Mouse (Mus musculus): Measurements from ENCODE around the gene Pde7b.

DNA sequence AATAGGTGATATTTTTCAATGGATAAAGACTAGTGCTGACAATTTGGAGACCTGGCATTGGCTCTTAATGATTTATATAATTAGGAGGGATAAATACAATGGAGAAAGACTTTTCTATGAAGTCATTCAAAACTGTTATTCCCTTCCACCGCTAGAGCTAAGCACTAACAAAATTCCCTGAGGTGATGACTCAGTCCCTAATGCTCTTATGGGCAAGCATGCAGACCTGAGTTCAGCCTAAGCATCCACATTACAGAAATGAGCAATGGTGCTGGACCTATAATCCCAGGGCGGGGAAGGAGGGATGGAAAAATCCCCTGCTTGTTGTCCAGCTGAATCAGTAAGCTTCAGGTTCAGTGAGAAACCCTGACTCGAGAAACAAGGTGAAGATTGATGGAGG, 260.2 kb downstream of the Pde7b start:
- no peak for TF ChIP-seq POLR2A (IDR thresholded peaks at IDR 0.05; ENCODE audit: borderline replicate concordance, low read depth, low read length)
- no peak for TF ChIP-seq CTCF (IDR thresholded peaks at IDR 0.05; ENCODE audit: low read depth, low read length)
